Mouse (Mus musculus) bone marrow macrophage, adult 2 months (primary cell): Measurements from ENCODE around the gene Ppara.

ENCODE experiments used
- CTCF ChIP-seq: IDR thresholded peaks from 2 replicates; pipeline ENCODE4 v1.5.1; 2012; ENCODE audit warnings: low read depth, mild to moderate bottlenecking, low read length, moderate library complexity
- POLR2A ChIP-seq: IDR thresholded peaks from 2 replicates; pipeline ENCODE4 v1.6.1; 2012; ENCODE audit warnings: mild to moderate bottlenecking, low read depth, low read length, borderline replicate concordance

DNA sequence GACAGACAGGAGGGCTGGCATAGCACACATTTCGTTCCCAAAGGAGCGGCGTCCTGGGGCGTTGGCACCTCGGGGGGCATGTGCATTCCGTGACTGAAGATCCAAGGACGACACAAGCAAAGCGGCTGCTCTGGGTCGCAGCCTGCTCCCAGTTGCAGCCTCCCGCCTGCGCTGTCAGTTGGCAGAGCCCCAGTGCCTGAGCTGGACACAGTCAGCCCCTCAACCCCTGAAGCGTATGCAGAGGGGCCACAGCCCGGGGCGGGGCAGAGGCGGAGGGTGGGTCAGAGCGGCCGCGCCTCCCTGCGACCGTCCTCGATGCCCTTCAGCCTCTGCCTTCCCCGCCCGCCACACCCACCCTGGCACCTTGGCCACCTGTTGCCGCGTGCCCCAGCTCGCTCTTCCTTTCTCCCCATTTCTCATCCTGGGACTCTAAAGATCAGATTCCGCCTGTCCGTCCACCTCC, at the start of gene Ppara:
- TF ChIP-seq CTCF (no peak), POLR2A (no peak)
